Mouse (Mus musculus) mesoderm, embryonic 11.5 days (tissue): ENCODE measurements around the gene Sycn.
"Not testable (repeated sequence)": the region's sequence is repeated elsewhere in the genome, so short reads cannot be mapped to it uniquely, and the experiment has no call there.

Experiments used
- DNase-seq: peaks from one replicate; pipeline ENCODE4 v3.0.0-alpha.2; 2012; ENCODE audit warnings: low read depth, low spot score

Gene Sycn

DNA sequence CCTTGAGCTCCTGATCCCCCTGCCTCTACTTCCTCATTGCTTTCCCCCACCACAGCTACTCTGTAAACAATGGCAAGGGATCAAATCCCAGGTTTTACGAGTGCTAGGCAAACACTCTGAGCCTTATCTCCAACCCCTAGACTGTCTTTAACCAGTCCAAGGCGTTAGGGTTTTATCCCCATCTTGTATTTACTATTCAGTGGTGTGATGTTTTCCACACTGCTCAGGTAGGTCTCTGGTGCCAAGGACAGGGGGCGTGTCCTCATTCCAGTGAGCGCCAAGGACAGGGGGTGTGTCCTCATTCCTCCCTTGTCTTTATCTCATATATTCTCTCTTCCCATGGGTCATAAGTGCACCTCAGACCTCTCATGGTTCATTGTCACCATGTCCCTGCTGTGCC is at the start of gene Sycn:
Sycn (plus strand) TSS at position 360 of the 400 bp plus-strand sequence.
- no peak for DNase-seq

DNA sequence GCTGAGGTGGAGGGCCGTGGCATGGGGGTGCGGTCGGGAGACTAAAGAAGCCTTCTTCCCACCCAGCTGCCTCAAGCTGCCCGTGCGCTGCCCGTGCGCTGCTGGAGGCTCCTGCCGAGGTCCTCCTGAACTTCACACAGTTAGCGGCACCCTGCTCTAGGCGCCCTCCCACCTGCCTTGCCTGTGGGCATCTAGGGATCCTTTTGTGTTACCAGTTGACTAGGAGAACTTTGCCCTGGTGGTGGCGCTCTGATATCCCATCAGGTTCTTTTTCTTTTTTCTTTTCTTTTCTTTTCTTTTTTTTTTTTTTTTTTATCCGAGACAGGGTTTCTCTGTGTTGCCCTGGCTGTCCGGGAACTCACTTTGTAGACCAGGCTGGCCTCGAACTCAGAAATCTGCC is 49.8 kb upstream of the Sycn start:
- DNase-seq = no peak

DNA sequence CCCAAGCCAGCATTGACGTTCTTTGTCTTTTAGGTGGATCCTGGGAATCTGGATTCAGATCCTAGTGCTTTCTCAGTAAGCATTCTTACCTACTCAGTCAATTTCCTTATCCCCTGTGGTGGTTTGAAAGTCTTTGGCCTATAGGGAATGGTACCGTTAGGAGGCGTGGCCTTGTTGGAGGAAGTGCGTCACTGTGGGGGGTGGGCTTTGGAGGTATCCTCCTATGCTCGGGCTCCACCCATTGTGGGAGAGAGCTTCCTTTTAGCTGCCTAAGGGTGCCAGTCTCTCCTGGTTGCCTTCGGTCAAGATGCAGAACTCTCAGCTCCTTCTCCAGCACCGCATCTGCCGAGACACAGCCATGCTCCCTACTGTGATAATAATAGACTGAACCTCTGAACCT is 48.4 kb upstream of the Sycn start:
- DNase-seq = no peak

DNA sequence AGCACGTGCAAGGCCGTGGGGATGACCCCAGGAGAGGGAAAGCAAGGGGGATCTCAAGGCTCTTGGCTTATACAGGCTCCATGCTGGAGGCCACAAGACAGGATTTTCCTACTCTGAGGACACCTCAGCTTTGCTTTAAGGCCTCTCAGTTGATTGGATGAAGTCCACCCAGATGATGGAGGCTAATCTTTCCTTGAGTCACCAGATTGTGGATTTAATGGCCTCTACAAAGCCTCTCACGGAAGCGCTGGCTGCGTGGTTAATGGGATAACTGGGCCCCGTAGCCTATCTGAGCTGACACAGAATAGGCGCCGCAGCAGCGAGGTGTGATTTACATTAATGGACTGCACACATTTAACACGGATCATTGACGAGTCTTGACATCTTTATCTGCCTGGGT is 45.3 kb upstream of the Sycn start:
- DNase-seq = peak; percentile 23

DNA sequence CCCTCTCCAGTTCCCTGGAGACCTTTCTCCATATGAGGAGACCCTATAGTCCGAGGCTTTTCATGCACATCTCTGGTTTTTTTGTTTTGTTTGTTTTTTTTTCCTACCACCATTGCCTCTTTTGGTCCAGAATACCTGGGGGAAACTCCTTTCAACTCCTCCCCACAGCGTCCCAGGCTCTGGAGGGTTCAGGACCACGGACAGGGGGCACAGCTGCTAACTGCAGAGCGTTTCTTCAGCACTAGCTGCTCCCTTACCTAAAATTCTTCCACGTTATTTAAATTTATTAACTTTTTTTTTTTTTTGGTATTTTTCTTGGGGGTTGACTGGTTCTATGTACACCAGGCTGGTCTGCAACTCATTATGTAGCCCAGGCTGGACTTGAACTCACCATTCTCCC is 35.1 kb upstream of the Sycn start:
- peak; percentile 44 for DNase-seq

DNA sequence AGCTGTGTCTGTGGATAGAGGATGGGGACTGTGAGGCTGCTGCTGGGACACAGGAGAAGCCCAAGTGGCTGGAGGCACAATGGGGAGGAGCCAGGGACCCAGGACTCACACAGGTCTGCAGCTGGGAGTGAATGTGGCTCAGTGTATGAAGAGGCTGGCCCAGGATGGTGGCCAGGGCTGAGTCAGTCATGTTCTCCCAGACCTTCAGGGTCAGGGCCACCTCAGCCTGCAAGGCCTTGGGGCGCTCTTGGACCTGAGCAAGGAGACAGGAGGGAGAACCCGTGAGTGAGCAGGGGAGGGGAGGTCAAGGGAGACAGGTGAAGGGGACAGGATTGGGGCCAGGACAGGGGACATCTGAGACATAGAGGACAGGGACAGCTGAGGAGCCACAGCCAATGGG is 31.6 kb upstream of the Sycn start:
- not testable (repeated sequence) for DNase-seq

DNA sequence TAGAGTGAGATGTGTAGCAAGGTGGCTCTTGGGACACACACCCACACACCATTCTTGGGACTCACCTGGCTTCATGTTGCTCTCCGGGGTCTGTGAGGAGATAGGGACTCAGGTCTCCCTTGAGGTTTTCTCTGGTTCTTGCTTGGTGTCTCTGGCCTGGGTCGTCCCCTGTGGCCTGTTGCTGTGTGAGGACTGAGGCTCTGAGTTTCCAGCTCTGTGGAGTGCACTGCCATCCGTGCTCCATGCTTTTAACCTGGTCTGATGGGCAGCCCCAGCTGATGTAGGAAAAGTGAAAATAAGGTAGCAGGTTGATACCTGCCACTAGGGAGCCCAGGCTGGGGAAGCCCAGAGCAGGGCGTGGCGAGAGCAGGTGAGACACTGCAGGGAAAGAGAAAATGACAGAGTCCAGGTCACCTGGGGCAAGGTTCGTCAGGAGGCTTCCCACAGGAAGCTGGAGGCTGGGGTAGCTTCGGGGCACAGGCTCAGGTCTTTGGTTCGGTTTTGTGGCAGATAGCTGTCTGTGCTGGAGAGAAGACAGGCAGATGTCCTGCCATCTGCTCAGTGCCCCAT is 30.2 kb upstream of the Sycn start, which contains the start of gene Ifnl2:
Ifnl2 (minus strand) TSS at position 51 of the 570 bp plus-strand sequence.
- not testable (repeated sequence) for DNase-seq

DNA sequence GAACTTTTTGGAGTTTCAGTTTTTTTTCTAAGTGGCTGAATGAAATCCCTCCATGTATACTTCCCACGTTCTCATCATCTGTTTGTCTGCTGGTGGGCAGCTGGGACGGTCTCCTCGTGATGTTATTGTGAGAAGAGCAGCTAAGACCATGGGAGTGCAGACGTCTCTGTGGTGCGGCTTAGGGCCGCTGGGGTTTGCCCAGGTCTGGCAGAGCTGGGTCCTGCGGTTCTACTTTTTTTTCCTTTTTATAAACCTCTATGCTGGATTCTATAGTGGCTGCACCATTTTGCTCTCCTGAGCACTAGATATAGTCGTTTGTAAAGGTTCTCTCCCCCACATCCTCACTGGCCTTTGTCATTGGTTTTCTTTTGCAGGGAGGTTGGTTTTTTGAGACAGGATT is 29.2 kb upstream of the Sycn start:
- no peak for DNase-seq

DNA sequence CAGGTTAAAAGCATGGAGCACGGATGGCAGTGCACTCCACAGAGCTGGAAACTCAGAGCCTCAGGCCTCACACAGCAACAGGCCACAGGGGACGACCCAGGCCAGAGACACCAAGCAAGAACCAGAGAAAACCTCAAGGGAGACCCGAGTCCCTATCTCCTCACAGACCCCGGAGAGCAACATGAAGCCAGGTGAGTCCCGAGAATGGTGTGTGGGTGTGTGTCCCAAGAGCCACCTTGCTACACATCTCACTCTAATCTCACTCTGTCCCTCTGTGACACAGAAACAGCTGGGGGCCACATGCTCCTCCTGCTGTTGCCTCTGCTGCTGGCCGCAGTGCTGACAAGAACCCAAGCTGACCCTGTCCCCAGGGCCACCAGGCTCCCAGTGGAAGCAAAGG is 18.1 kb upstream of the Sycn start, which contains the start of gene Ifnl3:
Ifnl3 (plus strand) TSS at position 301 of the 400 bp plus-strand sequence.
- DNase-seq = not testable (repeated sequence)

DNA sequence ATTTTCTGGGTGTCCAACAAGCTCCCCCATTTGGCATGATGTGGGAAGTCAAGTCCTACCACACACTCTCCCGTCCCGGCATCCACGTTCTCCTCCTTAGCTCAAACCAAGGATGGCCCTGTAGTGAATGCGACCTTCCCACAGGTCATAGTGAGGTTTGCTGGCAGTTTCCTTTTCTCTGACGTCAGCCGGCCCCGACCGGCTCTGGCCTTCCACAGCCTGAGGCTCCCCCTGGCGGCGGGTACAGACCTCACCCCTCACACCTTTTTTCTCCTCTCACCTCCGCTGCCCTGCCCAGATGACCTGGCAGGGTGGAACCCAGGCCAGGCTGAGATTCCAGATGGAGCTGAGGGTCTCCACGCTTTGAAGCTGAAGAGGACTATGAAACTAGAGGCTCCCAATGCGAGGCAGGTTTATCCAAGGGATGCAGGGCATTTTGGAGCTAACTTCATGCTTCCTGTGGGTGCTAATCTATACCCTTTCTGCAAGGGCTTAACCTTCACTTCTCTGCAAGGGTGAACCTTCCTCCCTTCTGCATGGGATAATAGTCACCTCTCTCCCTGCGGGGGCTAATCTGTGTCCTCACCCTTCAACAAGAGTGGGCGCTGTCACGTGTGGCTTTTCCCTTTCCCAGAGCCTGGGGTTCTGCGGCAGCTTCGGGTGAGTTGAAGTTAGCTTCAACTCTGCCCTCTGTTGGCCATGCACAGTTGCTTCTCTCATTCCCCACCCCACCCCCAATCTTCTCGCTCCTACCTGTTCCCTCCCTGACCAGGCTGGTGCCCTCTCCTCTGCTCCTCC is 12.6 kb upstream of the Sycn start:
- DNase-seq = peak; percentile 84

DNA sequence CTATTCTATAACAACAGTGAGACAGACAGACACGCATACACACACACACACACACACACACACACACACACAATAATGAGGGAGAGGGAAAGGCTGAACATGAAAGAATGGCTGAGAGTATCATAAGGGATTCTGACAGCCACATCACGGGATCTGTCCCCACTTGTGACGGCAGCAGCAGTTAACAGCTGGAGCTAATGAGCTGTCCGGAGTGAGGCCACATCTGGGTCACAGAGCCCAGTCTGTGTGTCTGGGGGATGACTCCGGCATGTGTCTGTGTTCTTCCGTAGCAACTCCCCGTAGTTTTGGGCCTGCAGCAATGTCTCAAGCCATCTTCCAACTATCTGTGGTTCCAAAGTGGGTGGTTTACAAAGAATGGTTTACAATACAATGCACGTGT is 8.7 kb upstream of the Sycn start:
- DNase-seq = no peak

DNA sequence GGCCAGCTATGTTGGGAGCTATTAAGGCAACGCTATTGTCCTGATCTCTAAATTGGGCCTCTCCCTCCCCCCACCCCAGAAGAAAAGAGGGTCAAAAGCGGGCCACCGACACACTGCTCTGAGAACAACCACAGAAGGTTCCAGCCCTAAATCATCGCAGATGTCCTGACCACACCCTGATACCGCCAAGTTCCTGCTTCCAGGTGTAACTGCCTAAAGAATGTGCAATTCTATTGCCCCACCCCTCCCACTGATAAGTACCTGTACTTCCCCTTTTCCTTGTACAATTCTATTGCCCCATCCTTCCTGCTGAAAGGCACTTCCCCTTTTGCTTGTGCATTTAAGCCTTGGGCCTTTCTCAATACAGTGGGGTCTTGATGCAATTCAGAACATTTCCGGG is 1.8 kb upstream of the Sycn start:
- not testable (repeated sequence) for DNase-seq

DNA sequence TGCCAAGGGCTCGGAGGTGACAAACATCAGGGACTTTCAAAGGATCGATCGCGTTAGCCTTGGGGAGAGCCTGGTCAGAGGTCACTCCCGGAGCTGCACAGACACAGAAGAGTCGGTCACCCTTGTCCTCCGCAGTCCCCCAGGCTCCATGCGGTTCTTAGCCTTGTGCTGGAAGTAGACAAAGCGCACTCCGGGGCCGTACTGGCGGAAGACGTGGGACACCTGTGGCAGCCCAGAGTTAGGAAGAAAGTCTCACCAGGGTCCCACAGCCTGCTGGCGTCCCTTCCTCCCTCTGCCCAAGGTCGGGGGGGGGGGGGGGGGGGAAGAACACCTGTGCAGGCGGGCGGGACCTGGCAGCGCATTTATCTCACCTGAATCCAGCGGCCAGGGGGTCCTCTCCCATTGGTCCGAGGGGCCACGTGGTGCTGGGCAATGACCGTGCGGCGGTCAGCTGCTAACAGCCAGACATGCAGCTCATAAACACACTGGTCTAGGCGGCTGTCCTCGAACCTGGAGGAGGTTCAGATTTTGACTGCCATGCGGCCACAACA is 3.4 kb downstream of the Sycn start:
- peak; percentile 30 for DNase-seq

DNA sequence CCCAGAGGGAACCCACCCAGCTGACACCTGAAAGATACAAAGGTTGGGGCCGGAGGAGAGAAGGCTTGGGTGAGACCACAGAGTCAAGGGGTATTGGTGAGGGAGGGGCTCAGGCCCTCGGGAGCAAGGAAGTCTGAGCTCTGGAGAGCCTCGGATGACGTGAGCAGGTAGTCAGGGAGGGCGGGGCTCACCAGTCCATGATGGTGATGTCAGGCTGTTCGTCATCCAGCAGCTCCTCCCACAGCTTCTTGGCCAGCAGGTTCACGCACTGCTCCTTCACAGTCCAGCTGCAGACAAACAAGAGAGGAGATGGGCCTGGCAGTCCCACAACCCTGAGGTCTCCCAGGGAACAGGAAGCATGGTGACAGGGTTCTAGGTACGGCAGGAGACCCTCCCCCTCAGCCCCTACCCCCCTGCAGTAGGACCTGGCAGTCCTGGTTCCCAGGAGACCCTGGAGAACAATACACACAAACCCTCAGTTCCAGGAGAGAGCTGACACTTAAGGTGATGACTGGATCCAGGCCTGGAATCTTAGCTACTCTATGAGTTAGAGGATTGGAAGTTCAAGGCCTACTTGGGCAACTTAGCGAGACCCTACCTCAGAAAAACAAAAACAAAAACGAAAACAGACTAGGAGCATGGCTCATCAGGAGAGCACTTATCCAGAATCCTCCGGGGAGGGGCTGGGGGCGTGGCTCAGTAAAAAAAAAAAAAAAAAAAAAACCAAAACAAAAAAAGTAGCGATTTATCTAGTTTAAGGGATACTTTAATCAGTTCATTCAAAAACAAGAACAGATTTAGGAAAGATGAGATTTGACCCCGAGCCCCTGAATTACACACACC is 4.6 kb downstream of the Sycn start:
- peak; percentile 46 for DNase-seq

DNA sequence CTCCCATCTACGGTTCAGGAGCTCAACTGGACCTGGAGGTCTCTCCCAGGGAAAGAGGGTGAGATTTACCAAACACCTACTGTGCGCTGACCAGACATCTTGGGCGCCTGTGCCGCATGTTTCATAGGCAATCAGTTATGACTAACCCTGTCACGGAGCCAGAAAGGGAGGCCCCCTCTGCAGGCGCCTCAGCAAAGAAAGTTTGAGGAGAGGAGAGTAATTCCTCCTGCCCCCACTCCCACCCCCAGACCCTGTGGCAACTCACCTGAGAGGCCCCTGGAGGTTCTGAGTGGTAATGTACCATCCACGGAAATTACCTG is 5.2 kb downstream of the Sycn start:
- no peak for DNase-seq

DNA sequence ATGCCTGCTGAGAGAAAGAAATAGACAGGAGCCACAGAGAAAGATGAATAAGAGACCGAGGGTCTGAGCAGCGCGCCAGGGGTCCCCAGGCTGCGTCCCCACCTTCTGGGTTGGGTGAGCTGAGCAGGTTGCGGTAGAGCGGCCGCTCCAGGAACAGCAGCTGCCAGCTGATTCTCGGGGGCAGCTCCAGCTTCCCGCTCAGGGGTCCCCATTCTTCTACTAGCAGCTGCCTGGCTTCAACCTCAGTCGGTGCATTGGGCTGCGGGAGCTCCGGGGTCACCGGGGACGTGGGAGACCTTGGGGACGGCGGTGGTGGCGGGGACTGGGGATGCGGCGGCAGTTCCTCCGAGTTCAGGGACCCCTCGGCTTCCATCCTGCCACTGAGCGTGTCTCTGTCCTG is 6.0 kb downstream of the Sycn start:
- DNase-seq = peak; percentile 31

DNA sequence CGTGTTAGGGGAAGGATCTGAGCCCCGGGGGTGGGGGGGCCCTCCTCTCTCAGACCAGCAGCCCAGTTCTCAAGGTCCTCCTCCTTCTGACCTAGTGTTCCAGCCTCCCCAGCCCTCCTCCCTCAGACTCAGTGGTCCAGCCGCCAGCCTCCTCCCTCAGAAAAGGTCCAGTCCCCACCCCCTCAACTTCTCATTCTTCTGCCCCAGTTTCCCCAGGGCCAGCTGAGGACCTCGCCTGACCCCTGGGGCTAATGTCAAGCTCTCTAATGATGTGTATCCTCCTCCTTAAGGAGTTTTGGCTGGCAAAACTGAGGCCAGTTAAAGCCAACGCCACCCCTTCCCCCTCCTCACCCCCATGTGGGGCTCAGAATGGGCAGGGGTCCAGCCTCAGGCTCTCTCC is 6.5 kb downstream of the Sycn start, which contains the start of gene Nccrp1:
Nccrp1 (minus strand) TSS at position 101 of the 400 bp plus-strand sequence.
- DNase-seq = no peak

DNA sequence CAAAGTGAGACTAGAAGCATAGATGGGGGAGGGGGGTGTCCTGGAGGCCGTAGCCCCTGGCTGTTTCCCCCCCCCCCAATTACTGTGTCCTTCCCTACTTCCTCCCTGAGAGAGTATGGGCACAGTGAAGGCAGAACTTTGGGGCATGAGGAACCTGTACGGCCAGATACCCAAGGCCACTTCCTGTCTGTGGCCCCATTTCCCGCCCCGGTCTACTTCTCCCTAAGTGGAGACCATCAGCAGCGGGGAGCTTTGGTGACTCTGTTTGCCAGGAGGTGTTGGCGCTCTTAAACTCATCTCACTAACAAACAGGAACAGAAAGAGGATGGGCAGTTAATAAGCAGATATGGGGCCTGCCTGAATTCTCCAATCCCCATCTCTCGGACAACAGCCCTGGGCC is 6.9 kb downstream of the Sycn start:
- DNase-seq = no peak

DNA sequence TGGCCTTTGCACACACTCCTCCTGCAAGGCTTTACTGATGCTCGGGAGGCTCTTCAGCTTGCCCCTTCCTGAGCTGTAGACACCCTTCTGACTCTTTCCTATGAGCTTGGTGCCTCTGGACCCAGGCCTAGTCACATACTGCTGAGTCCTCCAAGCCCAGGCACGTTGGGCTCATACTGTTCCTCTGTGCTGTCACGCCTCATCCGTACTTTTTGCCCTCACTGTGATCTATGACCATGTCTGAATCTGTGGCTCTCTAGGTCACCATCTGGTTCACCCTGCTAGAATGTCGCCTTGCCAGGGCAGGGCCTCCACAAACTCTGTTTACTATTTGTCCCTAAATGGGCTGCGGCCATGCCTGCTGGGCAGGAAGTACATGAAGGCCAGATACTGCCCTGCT is 12.4 kb downstream of the Sycn start:
- no peak for DNase-seq

DNA sequence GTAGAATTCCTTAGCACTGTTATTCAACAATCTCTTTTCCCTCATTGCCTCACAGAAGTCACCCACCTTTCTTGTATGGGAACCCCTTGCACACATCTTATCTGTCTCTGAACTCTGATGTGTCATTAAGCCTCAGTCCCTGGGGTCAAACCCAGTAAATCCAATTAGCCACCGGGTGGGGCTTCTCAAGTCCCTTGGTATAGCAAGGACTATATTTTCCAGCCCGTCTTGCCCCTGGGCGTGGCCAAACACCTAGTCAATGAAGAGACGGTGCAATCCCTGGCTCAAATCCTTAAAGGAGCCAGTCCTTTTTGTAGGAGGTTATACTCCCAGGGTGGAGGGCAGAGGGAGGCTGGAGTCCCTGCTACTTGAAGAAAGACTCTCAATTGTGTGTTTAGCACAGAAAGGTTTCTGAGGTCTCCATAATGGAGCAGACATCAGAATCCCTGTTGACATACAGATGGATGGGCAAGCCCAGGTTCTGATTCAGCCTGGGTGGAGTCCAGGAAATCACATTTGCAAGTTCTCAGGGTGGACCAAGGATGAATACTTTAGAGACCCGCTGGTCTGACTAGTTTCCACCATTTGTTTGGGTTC is 15.4 kb downstream of the Sycn start:
- no peak for DNase-seq

DNA sequence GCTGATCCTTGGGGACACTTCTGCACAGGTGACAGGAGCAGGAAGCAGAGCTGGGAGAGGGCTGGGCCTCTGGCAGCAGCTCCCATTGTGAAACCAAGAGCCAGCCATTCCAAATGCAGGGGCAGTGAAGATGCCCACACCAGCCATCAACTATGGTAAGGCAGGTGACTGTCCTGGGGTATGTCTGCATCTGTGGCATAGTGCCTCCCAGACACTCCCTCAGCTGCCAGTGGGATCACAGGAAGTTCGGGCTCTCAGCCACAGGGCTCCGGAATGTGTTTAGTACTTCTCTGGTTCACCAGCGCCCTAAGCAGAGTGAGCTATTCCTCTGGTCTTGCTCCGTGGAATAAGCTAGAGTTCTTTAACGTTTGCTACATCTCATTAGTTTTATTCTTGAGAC is 16.4 kb downstream of the Sycn start:
- no peak for DNase-seq

DNA sequence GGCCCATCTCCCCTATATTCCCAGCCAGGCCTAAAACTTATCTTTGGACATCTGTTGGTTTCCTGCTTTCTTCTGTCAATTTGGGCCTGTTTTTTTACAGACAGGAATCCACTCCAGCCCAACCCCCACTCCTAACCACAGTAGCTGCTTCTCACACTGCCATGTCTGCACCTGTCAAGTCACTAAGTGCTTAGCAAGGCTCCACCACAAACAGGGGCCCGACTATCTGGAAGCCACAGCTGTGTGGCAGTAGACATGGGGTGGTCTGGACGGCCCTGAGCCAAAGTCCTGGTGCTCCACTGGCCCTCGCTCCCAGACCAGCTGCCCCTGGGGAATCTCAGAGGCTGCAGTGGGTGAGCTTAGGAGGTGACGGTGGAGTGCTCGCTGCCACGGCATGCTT is 17.0 kb downstream of the Sycn start:
- DNase-seq = no peak
